Mouse (Mus musculus): ENCODE results near the gene Dmc1.

DNA sequence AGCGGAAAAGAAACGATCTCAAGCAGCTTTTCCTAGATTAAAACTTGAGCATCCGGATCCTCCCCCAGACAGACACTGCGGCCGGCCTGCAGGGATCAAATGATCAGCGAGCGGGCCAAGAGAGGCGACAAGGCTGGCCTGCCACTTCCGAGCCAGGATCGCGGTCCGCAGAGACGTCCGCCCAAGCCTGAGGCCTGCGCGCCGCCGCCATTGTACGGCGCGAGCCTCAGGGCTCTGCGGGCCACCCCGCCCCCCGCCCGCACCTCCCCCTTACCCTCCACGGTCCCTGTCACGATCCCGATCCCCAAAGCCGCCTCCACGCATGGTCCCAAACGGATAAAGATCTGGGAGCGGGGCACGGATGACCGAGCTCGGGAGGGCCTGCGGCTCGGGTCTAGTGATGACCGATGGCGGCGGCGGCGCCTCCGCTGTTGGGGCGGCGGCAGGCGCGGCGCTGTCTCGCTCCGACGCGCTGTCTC lies 58.9 kb downstream of the Dmc1 start:
- TF ChIP-seq HCFC1 (IDR thresholded peaks at IDR 0.05; ENCODE audit: borderline replicate concordance, insufficient read depth, low read length) (peak; percentile 41; the same call in 1 of the 2 replicates), ZC3H11A (IDR thresholded peaks at IDR 0.05; ENCODE audit: borderline replicate concordance, low read depth, low read length) (no peak), CHD2 (IDR thresholded peaks at IDR 0.05; ENCODE audit: low read depth, low read length) (no peak), ZNF384 (IDR thresholded peaks at IDR 0.05; ENCODE audit: low read depth, low read length) (no peak), MAFK (IDR thresholded peaks at IDR 0.05; ENCODE audit: insufficient read depth, low read depth, low read length) (no peak)
